Mouse (Mus musculus): ENCODE measurements around the gene Man2b2. TPM values are rescaled to one million over a fixed set of nuclear protein-coding genes. Genes with fewer than 3 reads are reported as not detected.

Man2b2 gene
- polyA plus RNA-seq, 1 experiment: 29.2 TPM

- Histone ChIP-seq H3K27ac (ENCODE audit: insufficient read depth, low read length) (no peak overlapping the region), H3K4me1 (ENCODE audit: control insufficient read depth, insufficient read depth, low read length) (peaks cover 3% of the 10 kb centered on the region), H3K4me3 (replicated peaks; ENCODE audit: insufficient read depth, low read depth, low read length) (no peak overlapping the region), H3K27me3 (ENCODE audit: control insufficient read depth, insufficient read depth, low read length) (no peaks in the 10 kb centered on the region)
- no peak for TF ChIP-seq CTCF (IDR thresholded peaks at IDR 0.05; ENCODE audit: borderline replicate concordance, insufficient read depth, low read depth, low read length)
- no peak for TF ChIP-seq POLR2A (IDR thresholded peaks at IDR 0.05; ENCODE audit: borderline replicate concordance, insufficient read depth, low read length)
- no peak for DNase-seq
- 74% methylated on average over 4 of the region's 4 CpGs for WGBS
Observed at GRCm38 (mm10) chr5:36759848-36760247, 70.6 kb downstream of the Man2b2 start.

DNA sequence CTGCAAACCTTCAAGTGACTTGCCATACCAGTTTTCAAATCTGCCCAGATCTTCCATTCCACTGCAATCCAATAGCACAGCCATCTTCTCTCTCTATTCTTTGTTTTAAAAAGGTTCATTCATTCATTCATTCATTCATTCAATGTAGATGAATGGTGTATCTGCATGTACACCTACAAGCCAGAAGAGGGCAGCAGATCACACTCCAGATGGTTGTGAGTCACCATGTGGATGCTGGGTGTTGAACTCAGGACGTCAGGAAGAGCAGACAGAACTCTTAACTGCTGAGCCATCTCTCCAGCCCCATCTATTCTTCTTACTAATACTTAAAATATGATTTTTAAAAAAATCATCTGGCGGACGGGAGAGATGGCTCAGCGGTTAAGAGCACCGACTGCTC lies 73.4 kb downstream of the Man2b2 start:
- no peak overlapping the region for H3K27ac ChIP-seq (ENCODE audit: insufficient read depth, low read length)
- H3K27me3 ChIP-seq (ENCODE audit: control insufficient read depth, insufficient read depth, low read length): no peaks in the 10 kb centered on the region
- no peak overlapping the region for H3K4me3 ChIP-seq (replicated peaks; ENCODE audit: insufficient read depth, low read depth, low read length)
- TF ChIP-seq CTCF (IDR thresholded peaks at IDR 0.05; ENCODE audit: borderline replicate concordance, insufficient read depth, low read depth, low read length): peak; percentile 67
- no peak for TF ChIP-seq POLR2A (IDR thresholded peaks at IDR 0.05; ENCODE audit: borderline replicate concordance, insufficient read depth, low read length)
- no peaks in the 10 kb centered on the region for H3K4me1 ChIP-seq (ENCODE audit: control insufficient read depth, insufficient read depth, low read length)
- DNase-seq: no peak
- 67% methylated on average over 5 of the region's 5 CpGs for WGBS

Other genes starting within 250 kb of the Man2b2 start
- 53.2 and 55.1 TPM in 2 replicates for gene Tbc1d14, start 237.4 kb downstream of the Man2b2 start, polyA plus RNA-seq (2012; rRNA removed)
- gene D5Ertd579e, start 134.6 kb downstream of the Man2b2 start, polyA plus RNA-seq (2012; rRNA removed): 69.4 and 75.9 TPM in 2 replicates
- gene Bloc1s4, start 82.0 kb downstream of the Man2b2 start, polyA plus RNA-seq (2012; rRNA removed): 27.0 and 27.7 TPM in 2 replicates
- gene Mrfap1, start 33.9 kb downstream of the Man2b2 start, polyA plus RNA-seq (2012; rRNA removed): 323 and 355 TPM in 2 replicates
- gene Ppp2r2c, start 37.9 kb upstream of the Man2b2 start, polyA plus RNA-seq (2012; rRNA removed): 259 and 273 TPM in 2 replicates
- gene Wfs1, start 158.6 kb upstream of the Man2b2 start, polyA plus RNA-seq (2012; rRNA removed): 27.2 and 28.3 TPM in 2 replicates